Mouse (Mus musculus) heart, postnatal 25 days (tissue): ENCODE measurements around the gene Ccl27b. TPM values are rescaled to one million over a fixed set of nuclear protein-coding genes. Genes with fewer than 3 reads are reported as not detected.
"Not testable (repeated sequence)": the region's sequence is repeated elsewhere in the genome, so short reads cannot be mapped to it uniquely, and the experiment has no call there.

ENCODE experiments used
- DNase-seq: peaks from one replicate; pipeline ENCODE4 v3.0.0; 2022; ENCODE audit warnings: low spot score
- intact Hi-C: fragments of 180-260 bp; cut with DNase I; formaldehyde crosslinking; loops from one replicate; pipeline ENCODE4 v1.15.1; 2025
- total RNA-seq, 2 experiments: library from RNA; stranded (reverse); gene quantifications; 2 replicates each; pipeline ENCODE4 v1.2.3; 2021

Ccl27b gene
- not detected for total RNA-seq

GRCm38 (mm10) chr4:42654951-42655350, at the start of gene Ccl27b:
Gene Ccl27b (plus strand): TSS chr4:42655251.
- intact Hi-C loops, DNase-seq: not testable (repeated sequence)

GRCm38 (mm10) chr4:42611895-42612294, 43.2 kb upstream of the Ccl27b start, which contains the start of gene Gm10591:
Gene Gm10591 (plus strand): TSS chr4:42612195.
- intact Hi-C loops, DNase-seq: not testable (repeated sequence)

- intact Hi-C loops, DNase-seq: not testable (repeated sequence)
Measured at GRCm38 (mm10) chr4:42629419-42629818, 25.6 kb upstream of the Ccl27b start, which contains the start of gene Gm2564. Gene Gm2564 (plus strand): TSS chr4:42629719.

- DNase-seq, intact Hi-C loops: not testable (repeated sequence)
Measured at GRCm38 (mm10) chr4:42661793-42662192, 6.7 kb downstream of the Ccl27b start, which contains the start of gene Il11ra2. Gene Il11ra2 (minus strand): TSS chr4:42661893.

- intact Hi-C loops, DNase-seq: not testable (repeated sequence)
Measured at GRCm38 (mm10) chr4:42675415-42675814, 20.4 kb downstream of the Ccl27b start.

GRCm38 (mm10) chr4:42679365-42679764, 24.3 kb downstream of the Ccl27b start:
- intact Hi-C loops, DNase-seq: not testable (repeated sequence)

- DNase-seq, intact Hi-C loops: not testable (repeated sequence)
Measured at GRCm38 (mm10) chr4:42680374-42681356, 25.6 kb downstream of the Ccl27b start.

- DNase-seq, intact Hi-C loops: not testable (repeated sequence)
Measured at GRCm38 (mm10) chr4:42681473-42682182, 26.6 kb downstream of the Ccl27b start.

- DNase-seq, intact Hi-C loops: not testable (repeated sequence)
Measured at GRCm38 (mm10) chr4:42682183-42682524, 27.1 kb downstream of the Ccl27b start.

Other genes starting within 250 kb of the Ccl27b start
- gene Gm21586, start 215.9 kb upstream of the Ccl27b start, total RNA-seq: not detected
- gene Gm2163, start 188.5 kb upstream of the Ccl27b start, total RNA-seq: not detected
- gene Fam205a2, start 127.1 kb upstream of the Ccl27b start, total RNA-seq: under 1 TPM in 1 of 2 experiments, not detected in 1; 0.08 TPM
- gene Gm10591, start 43.1 kb upstream of the Ccl27b start, total RNA-seq: not detected
- gene Gm2564, start 25.5 kb upstream of the Ccl27b start, total RNA-seq: 1 to 10 TPM; 1.1 to 2.2 TPM
- gene Il11ra2, start 6.6 kb downstream of the Ccl27b start, total RNA-seq: under 1 TPM in 1 of 2 experiments, not detected in 1; 0.21 TPM
- not detected for gene 4930578G10Rik, start 80.3 kb downstream of the Ccl27b start, total RNA-seq
- under 1 TPM; 0.94 to 0.98 TPM for gene Ccl19, start 101.3 kb downstream of the Ccl27b start, total RNA-seq
- 10 to 100 TPM; 44.2 to 54.6 TPM for gene Ccl21a, start 118.7 kb downstream of the Ccl27b start, total RNA-seq
- gene Fam205a1, start 198.6 kb downstream of the Ccl27b start, total RNA-seq: not detected
- not detected for gene Gm12394, start 201.5 kb downstream of the Ccl27b start, total RNA-seq
- gene Fam205c, start 219.0 kb downstream of the Ccl27b start, total RNA-seq: 1 to 10 TPM; 7.1 to 7.5 TPM